8 mouse cellular contexts compared by ENCODE assay signal in the genomic region with DNA sequence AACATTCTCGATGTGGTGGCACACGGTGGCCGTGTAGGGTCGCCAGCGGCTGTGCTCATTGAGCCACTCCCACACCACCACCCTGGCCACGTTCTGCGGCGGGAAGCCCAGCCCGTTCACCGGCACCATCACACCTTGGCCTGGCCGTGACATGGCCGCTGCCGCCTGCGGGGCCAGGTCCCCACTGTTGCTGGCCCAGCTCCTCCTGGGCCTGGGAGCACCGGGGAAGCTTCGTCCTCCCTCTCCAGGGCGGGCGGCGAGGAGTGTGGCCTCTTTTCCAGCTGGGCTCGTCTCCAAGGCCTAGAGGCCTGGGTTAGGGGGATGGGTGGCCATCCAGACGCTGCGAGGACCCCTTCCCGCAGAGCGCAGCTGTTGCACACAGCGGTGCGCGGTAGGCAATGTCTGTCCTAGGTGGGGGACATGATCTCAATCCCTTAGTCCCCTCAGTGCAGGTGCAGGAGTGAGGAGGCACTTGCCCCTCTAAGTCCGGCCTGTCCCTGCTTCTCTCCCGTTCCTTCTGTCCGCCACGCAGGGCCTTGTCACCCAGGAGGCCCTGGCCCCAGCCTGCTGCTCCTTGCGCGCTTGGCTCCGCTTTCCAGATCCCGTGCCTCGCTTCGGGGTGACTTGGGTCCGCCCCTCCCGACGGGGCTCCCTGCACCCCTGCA. TPM values are rescaled to one million over a fixed set of nuclear protein-coding genes. Genes with fewer than 3 reads are reported as not detected.
A peak's percentile ranks its signal among the peaks of the same experiment; 100 is the strongest.
DNase-seq lines count a peak whose midpoint lies in the region; ATAC-seq and TF ChIP-seq lines count a peak whose summit lies in the region.

No protein-coding gene starts in this region.

- no peaks in the 10 kb centered on the region for H3K9me3 ChIP-seq in kidney, embryonic 16.5 days (ENCODE audit: low read length)
- no peaks in the 10 kb centered on the region for H3K9me3 ChIP-seq in hindbrain, embryonic 10.5 days
- no peaks in the 10 kb centered on the region for H3K9me3 ChIP-seq in limb, embryonic 15.5 days

- no peak for DNase-seq in kidney, adult 11 months
- peak; percentile 55 for DNase-seq in adrenal gland, adult 2 months
- peak; percentile 80 to 82 for DNase-seq in cerebellum, postnatal 10 days
- DNase-seq in hindbrain, embryonic 10.5 days (ENCODE audit: low spot score): peak; percentile 54
- no peak for DNase-seq in spleen, adult 12 weeks (ENCODE audit: low spot score)

- H3K36me3 ChIP-seq in kidney, embryonic 16.5 days (ENCODE audit: insufficient read depth, low read length): no peaks in the 10 kb centered on the region
- H3K36me3 ChIP-seq in hindbrain, embryonic 10.5 days: no peaks in the 10 kb centered on the region
- H3K36me3 ChIP-seq in limb, embryonic 15.5 days: no peaks in the 10 kb centered on the region
- no peaks in the 10 kb centered on the region for H3K36me3 ChIP-seq in small intestine, adult 2 months (ENCODE audit: control insufficient read depth, insufficient read depth, low read length)

- H3K27me3 ChIP-seq in kidney, embryonic 16.5 days (ENCODE audit: insufficient read depth, low read length): peaks cover 47% of the 10 kb centered on the region
- peaks cover 96% of the 10 kb centered on the region for H3K27me3 ChIP-seq in hindbrain, embryonic 10.5 days (ENCODE audit: insufficient read depth, poor library complexity, severe bottlenecking)
- H3K27me3 ChIP-seq in limb, embryonic 15.5 days: peaks cover 84% of the 10 kb centered on the region
- peaks cover 10% of the 10 kb centered on the region for H3K27me3 ChIP-seq in small intestine, adult 2 months (ENCODE audit: control insufficient read depth, insufficient read depth, low read length)

- 4% methylated on average over 38 of the region's 40 CpGs for WGBS in kidney, embryonic 16.5 days
- 4% methylated on average over 40 of the region's 40 CpGs for WGBS in hindbrain, embryonic 10.5 days
- 3% methylated on average over 40 of the region's 40 CpGs for WGBS in limb, embryonic 15.5 days
- WGBS in small intestine, adult 2 months: 5% methylated on average over 40 of the region's 40 CpGs

- H3K4me2 ChIP-seq in kidney, embryonic 16.5 days (replicated peaks; ENCODE audit: low read depth, low read length): peak overlapping the region; percentile 73
- peak overlapping the region; percentile 90 for H3K4me2 ChIP-seq in limb, embryonic 15.5 days

- peak overlapping the region; percentile 53 for H3K4me3 ChIP-seq in kidney, embryonic 16.5 days (ENCODE audit: low read length)
- peak overlapping the region; percentile 63 for H3K4me3 ChIP-seq in hindbrain, embryonic 10.5 days
- H3K4me3 ChIP-seq in limb, embryonic 15.5 days: peak overlapping the region; percentile 45
- H3K4me3 ChIP-seq in small intestine, adult 2 months (ENCODE audit: low read depth, low read length): peak overlapping the region; percentile 68

- peak overlapping the region; percentile 62 for H3K9ac ChIP-seq in kidney, embryonic 16.5 days (replicated peaks; ENCODE audit: low read length)
- H3K9ac ChIP-seq in limb, embryonic 15.5 days: peak overlapping the region; percentile 11; the same call in 1 of the 2 replicates

- peaks cover 24% of the 10 kb centered on the region for H3K4me1 ChIP-seq in kidney, embryonic 16.5 days (ENCODE audit: insufficient read depth, low read length)
- peaks cover 52% of the 10 kb centered on the region for H3K4me1 ChIP-seq in hindbrain, embryonic 10.5 days (replicated peaks)
- H3K4me1 ChIP-seq in limb, embryonic 15.5 days: peaks cover 36% of the 10 kb centered on the region
- H3K4me1 ChIP-seq in small intestine, adult 2 months (ENCODE audit: control insufficient read depth, insufficient read depth, insufficient read length, low read length): peaks cover 3% of the 10 kb centered on the region; the same call in 1 of the 2 replicates

- peak; percentile 29; the same call in 1 of the 2 replicates for ATAC-seq in kidney, embryonic 16.5 days (ENCODE audit: low FRiP score, low TSS enrichment)
- ATAC-seq in limb, embryonic 15.5 days (ENCODE audit: insufficient number of reproducible peaks, low FRiP score, low TSS enrichment, low read depth): no peak

- TF ChIP-seq CTCF in small intestine, adult 2 months (IDR thresholded peaks at IDR 0.05; ENCODE audit: extremely low read depth, insufficient read length, insufficient replicate concordance, low read depth, low read length): no peak

- H3K27ac ChIP-seq in kidney, embryonic 16.5 days (ENCODE audit: low read length): no peak overlapping the region
- H3K27ac ChIP-seq in hindbrain, embryonic 10.5 days: peak overlapping the region; percentile 84
- no peak overlapping the region for H3K27ac ChIP-seq in limb, embryonic 15.5 days
- no peak overlapping the region for H3K27ac ChIP-seq in small intestine, adult 2 months (ENCODE audit: insufficient read depth, low read depth, low read length)

- no peak for TF ChIP-seq POLR2A in small intestine, adult 2 months (IDR thresholded peaks at IDR 0.05; ENCODE audit: low read depth, low read length)

RNA-seq across cellular contexts. Expression of a gene that starts 1.4 kb away (rescaled TPM):
- polyA plus RNA-seq in kidney, embryonic 16.5 days (2015; fragmentation: Nextera tagmentation; extraction: Ambion mirVana): 5.4 and 7.9 TPM in 2 replicates
- 10 to 100 TPM; 12.8 to 13.4 TPM for total RNA-seq in adrenal gland, adult 2 months (2021)
- 28.5 and 28.6 TPM in 2 replicates for polyA plus RNA-seq in adrenal gland, adult 2 months (2012; rRNA removed)
- polyA plus RNA-seq in hindbrain, embryonic 10.5 days (2016; fragmentation: Nextera tagmentation; extraction: Ambion mirVana): 1.7 and 5.8 TPM in 2 replicates
- polyA plus RNA-seq in limb, embryonic 15.5 days (2015; fragmentation: Nextera tagmentation; extraction: Ambion mirVana): 2.7 and 4.0 TPM in 2 replicates
- polyA plus RNA-seq in small intestine, adult 2 months (2012; rRNA removed): 18.1 and 31.1 TPM in 2 replicates

RNA-seq across cellular contexts. Expression of a gene that starts 39.4 kb away (rescaled TPM):
- polyA plus RNA-seq in kidney, embryonic 16.5 days (2015; fragmentation: Nextera tagmentation; extraction: Ambion mirVana): 0.44 and 0.51 TPM in 2 replicates
- total RNA-seq in adrenal gland, adult 2 months (2021): under 1 TPM; 0.55 to 0.92 TPM
- polyA plus RNA-seq in adrenal gland, adult 2 months (2012; rRNA removed): 3.5 and 3.7 TPM in 2 replicates
- 0.06 and 0.10 TPM in 2 replicates for polyA plus RNA-seq in hindbrain, embryonic 10.5 days (2016; fragmentation: Nextera tagmentation; extraction: Ambion mirVana)
- polyA plus RNA-seq in limb, embryonic 15.5 days (2015; fragmentation: Nextera tagmentation; extraction: Ambion mirVana): 0.32 and 0.44 TPM in 2 replicates
- polyA plus RNA-seq in small intestine, adult 2 months (2012; rRNA removed): 2.9 and 7.4 TPM in 2 replicates

Comparison
In these comparisons a context has a peak if more than half of its experiments do, and no peak if none do; other contexts are left out.
1. DNase-seq: peak in adrenal gland, adult 2 months (single experiment), cerebellum, postnatal 10 days (2 of 2) and hindbrain, embryonic 10.5 days (single experiment); none in kidney, adult 11 months (single experiment) and spleen, adult 12 weeks (single experiment).
2. Peak in every context shown above with its lines, with median percentiles within 50 percentile points of each other: H3K4me3 ChIP-seq.